Mouse (Mus musculus) thymus, postnatal 36 days (tissue): ENCODE data around the gene Ldlrad3.

Experiments used
- DNase-seq, 2 experiments: peaks; one replicate each; pipeline ENCODE4 v3.0.0; 2022; ENCODE audit warnings: mixed read lengths in 2 of 2

The Ldlrad3 gene

GRCm38 (mm10) chr2:102033818-102034512 lies 152.2 kb downstream of the Ldlrad3 start:
- peak in 1 of 2 experiments; percentile 66 for DNase-seq

GRCm38 (mm10) chr2:102032713-102033343 lies 153.4 kb downstream of the Ldlrad3 start:
- peak; percentile 82 to 87 for DNase-seq

- peak; percentile 79 to 86 for DNase-seq
Measured at GRCm38 (mm10) chr2:102030652-102031051, 155.5 kb downstream of the Ldlrad3 start.

- DNase-seq = no peak
Measured at GRCm38 (mm10) chr2:102030152-102030551, 156.0 kb downstream of the Ldlrad3 start.

GRCm38 (mm10) chr2:102029682-102030081 lies 156.5 kb downstream of the Ldlrad3 start:
- DNase-seq = no peak

GRCm38 (mm10) chr2:102027265-102027664 lies 158.9 kb downstream of the Ldlrad3 start:
- no peak for DNase-seq

- DNase-seq = no peak
Measured at GRCm38 (mm10) chr2:102026156-102026555, 160.0 kb downstream of the Ldlrad3 start.

- no peak for DNase-seq
Measured at GRCm38 (mm10) chr2:102024483-102024882, 161.7 kb downstream of the Ldlrad3 start.

GRCm38 (mm10) chr2:102021371-102022084 lies 164.7 kb downstream of the Ldlrad3 start:
- no peak for DNase-seq

- no peak for DNase-seq
Measured at GRCm38 (mm10) chr2:102020546-102020945, 165.6 kb downstream of the Ldlrad3 start.

- DNase-seq = no peak
Measured at GRCm38 (mm10) chr2:102014538-102015113, 171.6 kb downstream of the Ldlrad3 start.

- no peak for DNase-seq
Measured at GRCm38 (mm10) chr2:102011311-102011975, 174.7 kb downstream of the Ldlrad3 start.

GRCm38 (mm10) chr2:102009766-102010265 lies 176.4 kb downstream of the Ldlrad3 start:
- DNase-seq = no peak

- no peak for DNase-seq
Measured at GRCm38 (mm10) chr2:102006143-102006542, 180.0 kb downstream of the Ldlrad3 start.

- DNase-seq = no peak
Measured at GRCm38 (mm10) chr2:102005377-102006007, 180.7 kb downstream of the Ldlrad3 start.

- DNase-seq = no peak
Measured at GRCm38 (mm10) chr2:102003776-102004264, 182.4 kb downstream of the Ldlrad3 start.

- no peak for DNase-seq
Measured at GRCm38 (mm10) chr2:102002974-102003775, 183.0 kb downstream of the Ldlrad3 start.

- no peak for DNase-seq
Measured at GRCm38 (mm10) chr2:102002408-102002973, 183.7 kb downstream of the Ldlrad3 start.

- no peak for DNase-seq
Measured at GRCm38 (mm10) chr2:102001661-102002060, 184.5 kb downstream of the Ldlrad3 start.

- DNase-seq = no peak
Measured at GRCm38 (mm10) chr2:101998911-101999572, 187.1 kb downstream of the Ldlrad3 start.
